Mouse (Mus musculus) heart, embryonic 12.5 days (tissue): ENCODE data around the gene Tmbim6. TPM values are rescaled to one million over a fixed set of nuclear protein-coding genes. Genes with fewer than 3 reads are reported as not detected.
"Not testable (repeated sequence)": the region's sequence is repeated elsewhere in the genome, so short reads cannot be mapped to it uniquely, and the experiment has no call there.

Experiments
- ATAC-seq: fragments of 200-750 bp; cut with Nextera tagmentation; 2 replicates; pipeline ENCODE4 v1.8.0; 2017; ENCODE audit warnings: moderate TSS enrichment, moderate library complexity; ENCODE audit not compliant: insufficient number of reproducible peaks, low FRiP score
- H3K27ac ChIP-seq: fragments of 300-500 bp; sonication (generic); 2 replicates; pipeline ENCODE4 v1.5.1; 2016; ENCODE audit warnings: mild to moderate bottlenecking, moderate library complexity; ENCODE audit not compliant: poor library complexity, severe bottlenecking
- H3K27me3 ChIP-seq: fragments of 300-500 bp; sonication (generic); replicated peaks from 2 replicates; pipeline ENCODE4 v1.6.1; 2016; ENCODE audit warnings: mild to moderate bottlenecking, moderate library complexity
- H3K36me3 ChIP-seq: fragments of 300-500 bp; sonication (generic); 2 replicates; pipeline ENCODE4 v1.6.1; 2016; ENCODE audit warnings: mild to moderate bottlenecking, moderate library complexity
- H3K4me1 ChIP-seq: fragments of 300-500 bp; sonication (generic); replicated peaks from 2 replicates; pipeline ENCODE4 v1.6.1; 2016; ENCODE audit warnings: mild to moderate bottlenecking
- H3K4me2 ChIP-seq: fragments of 300-500 bp; sonication (generic); 2 replicates; pipeline ENCODE4 v1.6.1; 2016; ENCODE audit warnings: mild to moderate bottlenecking, moderate library complexity
- H3K4me3 ChIP-seq: fragments of 300-500 bp; sonication (generic); 2 replicates; pipeline ENCODE4 v1.5.1; 2016; ENCODE audit warnings: mild to moderate bottlenecking
- H3K9ac ChIP-seq: fragments of 300-500 bp; sonication (generic); 2 replicates; pipeline ENCODE4 v1.6.1; 2016; ENCODE audit warnings: mild to moderate bottlenecking, moderate library complexity
- H3K9me3 ChIP-seq: fragments of 300-500 bp; sonication (generic); replicated peaks from 2 replicates; pipeline ENCODE4 v1.6.1; 2016; ENCODE audit warnings: mild to moderate bottlenecking, moderate library complexity
- WGBS: fragments of 180-500 bp; shearing (Covaris S2); methylation state at CpG from one replicate; pipeline ENCODE4 v1.1.7; 2016; 5-methylcytosine and 5-hydroxymethylcytosine counted together
- polyA plus RNA-seq: library from polyadenylated mRNA; unstranded; fragments of >200 nt; fragmentation: Nextera tagmentation; extraction: Ambion mirVana; gene quantifications from 2 replicates; pipeline ENCODE4 v1.2.1, GENCODE M21; 2016

The Tmbim6 gene
- polyA plus RNA-seq, 1 experiment from 2014 or later, result 251 TPM

GRCm38 (mm10) chr15:99433913-99434312 lies 41.2 kb downstream of the Tmbim6 start:
- Histone ChIP-seq H3K27ac (no peak overlapping the region), H3K4me3 (no peak overlapping the region), H3K4me1 (peaks cover 86% of the 10 kb centered on the region), H3K9ac (no peak overlapping the region), H3K9me3 (no peaks in the 10 kb centered on the region), H3K36me3 (peaks cover 43% of the 10 kb centered on the region), H3K27me3 (no peaks in the 10 kb centered on the region), H3K4me2 (no peak overlapping the region)
- 74% methylated on average over 12 of the region's 12 CpGs for WGBS
- ATAC-seq, result no peak

- no peak overlapping the region for H3K9ac ChIP-seq
- H3K27me3 ChIP-seq, result no peaks in the 10 kb centered on the region
- H3K27ac ChIP-seq, result no peak overlapping the region
- H3K4me1 ChIP-seq, result peaks cover 68% of the 10 kb centered on the region
- WGBS, result 76% methylated on average over 8 of the region's 8 CpGs
- no peak overlapping the region for H3K4me3 ChIP-seq
- no peaks in the 10 kb centered on the region for H3K9me3 ChIP-seq
- no peak overlapping the region for H3K4me2 ChIP-seq
- peaks cover 30% of the 10 kb centered on the region for H3K36me3 ChIP-seq
- ATAC-seq, result no peak
Observed at GRCm38 (mm10) chr15:99438966-99439698, 46.5 kb downstream of the Tmbim6 start.

DNA sequence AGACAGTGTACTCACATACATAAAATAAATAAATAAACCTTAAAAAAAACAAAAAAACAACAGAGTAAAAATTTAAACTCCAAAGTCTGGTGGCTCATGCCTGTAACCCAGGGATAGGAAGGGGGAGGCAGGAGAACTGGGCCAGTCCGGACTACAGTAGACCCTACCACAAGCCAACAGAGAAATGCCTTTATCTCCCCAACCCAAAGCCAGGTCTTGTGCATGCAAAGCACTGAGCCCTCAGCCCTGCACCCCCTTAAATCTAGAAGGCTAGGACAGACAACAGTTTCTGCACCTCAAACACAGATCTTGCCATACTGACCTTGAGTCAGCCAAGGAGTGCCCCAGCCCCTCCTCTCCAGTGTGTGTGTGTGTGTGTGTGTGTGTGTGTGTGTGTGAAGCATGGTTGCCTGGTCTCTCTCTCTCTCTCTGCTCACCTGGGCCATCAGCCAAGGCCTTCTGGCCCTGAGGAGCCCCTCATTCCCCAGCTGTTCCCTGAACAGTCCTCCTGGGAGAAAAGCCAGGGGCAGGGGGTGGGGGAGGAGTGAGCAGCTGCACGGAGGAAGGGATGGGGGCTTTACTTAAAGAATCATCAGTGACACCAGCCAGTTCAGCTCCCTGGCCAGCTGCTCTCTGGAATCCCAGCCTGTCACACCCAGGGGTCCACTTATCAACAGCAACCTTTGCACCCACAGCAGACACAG lies 47.6 kb downstream of the Tmbim6 start:
- H3K9me3 ChIP-seq, result no peaks in the 10 kb centered on the region
- H3K4me1 ChIP-seq, result peaks cover 57% of the 10 kb centered on the region
- ATAC-seq, result peak; percentile 58

DNA sequence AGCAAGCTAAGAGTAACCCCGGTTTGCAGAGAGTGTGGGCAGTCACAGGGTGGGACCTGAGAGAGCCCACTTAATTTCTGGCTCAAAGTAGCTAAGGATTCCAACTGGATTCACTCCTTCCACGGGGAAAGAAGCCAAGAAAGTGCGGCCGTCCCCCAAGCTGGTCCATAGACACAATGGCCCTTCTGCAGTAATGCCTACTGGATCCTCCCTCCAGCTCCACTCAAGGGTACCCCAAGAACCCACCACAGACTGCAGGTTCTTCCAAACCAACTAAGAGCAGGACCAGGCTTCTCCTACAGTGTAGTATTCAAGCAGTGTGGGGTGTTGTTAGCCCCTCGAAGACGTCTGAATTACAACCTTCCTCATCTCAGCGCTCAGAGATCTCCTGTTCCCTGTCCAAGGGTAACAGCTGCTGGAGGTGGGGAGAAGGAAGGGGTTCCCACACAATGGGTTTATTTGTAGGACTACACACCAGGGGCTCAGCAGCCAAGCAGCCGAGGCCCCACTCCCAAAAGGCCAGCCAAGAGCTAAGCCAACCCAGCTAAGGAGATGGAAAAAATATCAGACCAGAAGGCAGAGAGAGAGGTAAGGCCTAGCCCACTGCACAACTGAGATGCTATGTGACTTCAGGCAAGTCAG lies 48.3 kb downstream of the Tmbim6 start:
- Histone ChIP-seq H3K4me1 (peaks cover 52% of the 10 kb centered on the region), H3K9ac (peak overlapping the region; percentile 46; the same call in 1 of the 2 replicates), H3K4me3 (no peak overlapping the region), H3K9me3 (no peaks in the 10 kb centered on the region), H3K27ac (peak overlapping the region; percentile 75), H3K27me3 (no peaks in the 10 kb centered on the region), H3K4me2 (peak overlapping the region; percentile 35), H3K36me3 (peaks cover 31% of the 10 kb centered on the region)
- 50% methylated on average over 8 of the region's 8 CpGs for WGBS
- ATAC-seq, result no peak

More for the DNA sequence above, 47.6 kb downstream of the Tmbim6 start:
- peak overlapping the region; percentile 46; the same call in 1 of the 2 replicates for H3K9ac ChIP-seq
- H3K36me3 ChIP-seq, result peaks cover 31% of the 10 kb centered on the region
- peak overlapping the region; percentile 75 for H3K27ac ChIP-seq
- no peak overlapping the region; the same call in 1 of the 2 replicates for H3K4me3 ChIP-seq
- 43% methylated on average over 2 of the region's 2 CpGs for WGBS
- no peaks in the 10 kb centered on the region for H3K27me3 ChIP-seq
- H3K4me2 ChIP-seq, result peak overlapping the region; percentile 35

DNA sequence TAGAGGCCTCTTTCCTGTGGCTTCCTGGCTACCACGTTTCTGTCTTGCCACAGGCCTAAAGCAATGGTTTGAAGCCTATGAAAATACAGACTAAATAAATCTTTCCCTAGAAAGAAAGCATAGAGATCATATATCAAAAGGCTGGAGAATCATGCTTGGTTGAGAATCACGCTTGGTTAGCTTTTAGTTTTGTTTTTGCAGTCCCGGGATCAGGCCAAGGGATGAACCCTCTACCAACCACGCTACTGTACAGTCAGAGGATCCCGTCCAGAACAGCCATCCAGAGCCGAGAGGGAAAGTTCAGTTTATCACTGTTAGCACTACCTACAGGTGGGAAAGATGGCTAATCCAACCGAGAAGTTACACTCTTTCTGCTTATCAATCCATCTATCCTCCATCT lies 49.7 kb downstream of the Tmbim6 start:
- no peak for ATAC-seq

GRCm38 (mm10) chr15:99445567-99445966 lies 52.9 kb downstream of the Tmbim6 start:
- WGBS, result 72% methylated on average over 6 of the region's 6 CpGs
- H3K4me1 ChIP-seq, result peaks cover 44% of the 10 kb centered on the region

More for the DNA sequence above, 49.7 kb downstream of the Tmbim6 start:
- WGBS, result 74% methylated on average over 7 of the region's 7 CpGs
- Histone ChIP-seq H3K4me2 (no peak overlapping the region), H3K27me3 (no peaks in the 10 kb centered on the region), H3K4me1 (peaks cover 38% of the 10 kb centered on the region), H3K4me3 (no peak overlapping the region), H3K27ac (no peak overlapping the region), H3K9me3 (no peaks in the 10 kb centered on the region), H3K36me3 (peaks cover 28% of the 10 kb centered on the region), H3K9ac (no peak overlapping the region)

DNA sequence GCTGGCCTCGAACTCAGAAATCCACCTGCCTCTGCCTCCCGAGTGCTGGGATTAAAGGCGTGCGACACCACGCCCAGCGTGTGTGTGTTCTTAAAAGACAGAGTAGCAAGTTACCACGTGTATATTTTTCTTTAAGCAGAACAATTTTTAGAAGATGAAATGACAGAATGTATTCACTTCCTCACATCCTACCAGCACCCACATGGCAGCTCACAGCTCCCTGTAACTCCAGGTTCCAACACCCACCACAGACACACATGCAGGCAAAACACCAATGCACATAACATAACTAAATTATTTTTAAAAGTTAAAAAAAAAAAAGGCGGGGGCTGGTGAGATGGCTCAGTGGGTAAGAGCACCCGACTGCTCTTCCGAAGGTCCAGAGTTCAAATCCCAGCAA lies 53.5 kb downstream of the Tmbim6 start:
- not testable (repeated sequence) for ATAC-seq, H3K4me3 ChIP-seq, H3K4me2 ChIP-seq, H3K9ac ChIP-seq, H3K9me3 ChIP-seq, H3K27me3 ChIP-seq, H3K27ac ChIP-seq
- H3K4me1 ChIP-seq, result peaks cover 44% of the 10 kb centered on the region
- 88% methylated on average over 10 of the region's 10 CpGs for whole genome bisulfite sequencing
- H3K36me3 ChIP-seq, result peaks cover 17% of the 10 kb centered on the region; the same call in 1 of the 2 replicates

More at GRCm38 (mm10) chr15:99445567-99445966, 52.9 kb downstream of the Tmbim6 start:
- no peak overlapping the region for H3K9ac ChIP-seq
- H3K4me3 ChIP-seq, result no peak overlapping the region
- no peaks in the 10 kb centered on the region for H3K9me3 ChIP-seq
- no peak overlapping the region for H3K4me2 ChIP-seq
- ATAC-seq, result no peak
- H3K27me3 ChIP-seq, result no peaks in the 10 kb centered on the region
- no peak overlapping the region for H3K27ac ChIP-seq
- H3K36me3 ChIP-seq, result peaks cover 16% of the 10 kb centered on the region; the same call in 1 of the 2 replicates

DNA sequence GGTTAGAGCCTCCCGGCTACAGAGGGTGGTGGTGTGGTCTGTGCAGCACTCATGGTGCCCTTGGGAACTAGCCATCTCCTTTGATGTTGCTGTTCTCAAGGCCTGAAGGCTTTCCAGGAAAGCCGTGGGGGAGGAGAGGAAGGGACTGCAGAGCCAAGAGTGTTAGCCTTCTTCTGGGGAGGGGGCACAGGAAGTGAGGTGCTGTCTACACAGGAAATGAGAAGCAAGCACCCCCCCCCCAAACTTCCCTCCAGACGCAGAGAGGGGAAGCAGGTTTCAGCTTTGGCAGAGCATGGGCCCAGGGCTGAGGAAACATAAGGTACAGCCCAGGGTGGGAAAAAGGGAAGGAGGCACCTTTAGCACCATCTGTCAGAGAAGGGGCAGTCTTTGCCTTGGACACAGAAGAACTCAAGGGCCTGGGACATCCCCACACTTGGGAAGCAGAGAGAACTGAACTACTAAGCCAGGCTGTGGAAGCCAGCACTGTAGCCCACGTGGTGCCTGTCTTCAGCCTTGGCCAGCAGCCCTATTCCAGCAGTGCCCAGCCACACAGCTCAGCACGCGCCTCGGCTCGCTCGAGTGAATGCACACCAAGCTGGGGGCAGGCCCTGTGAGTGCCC lies 56.6 kb downstream of the Tmbim6 start:
- Histone ChIP-seq H3K9ac (peak overlapping the region; percentile 19; the same call in 1 of the 2 replicates), H3K4me2 (peak overlapping the region; percentile 41), H3K9me3 (no peaks in the 10 kb centered on the region), H3K4me3 (0 out of 2 replicates have a peak overlapping the region, but pooled peaks have one; percentile 6), H3K27me3 (no peaks in the 10 kb centered on the region), H3K4me1 (peaks cover 63% of the 10 kb centered on the region), H3K36me3 (peaks cover 20% of the 10 kb centered on the region), H3K27ac (peak overlapping the region; percentile 81)
- ATAC-seq, result peak; percentile 69
- 21% methylated on average over 9 of the region's 9 CpGs for WGBS

DNA sequence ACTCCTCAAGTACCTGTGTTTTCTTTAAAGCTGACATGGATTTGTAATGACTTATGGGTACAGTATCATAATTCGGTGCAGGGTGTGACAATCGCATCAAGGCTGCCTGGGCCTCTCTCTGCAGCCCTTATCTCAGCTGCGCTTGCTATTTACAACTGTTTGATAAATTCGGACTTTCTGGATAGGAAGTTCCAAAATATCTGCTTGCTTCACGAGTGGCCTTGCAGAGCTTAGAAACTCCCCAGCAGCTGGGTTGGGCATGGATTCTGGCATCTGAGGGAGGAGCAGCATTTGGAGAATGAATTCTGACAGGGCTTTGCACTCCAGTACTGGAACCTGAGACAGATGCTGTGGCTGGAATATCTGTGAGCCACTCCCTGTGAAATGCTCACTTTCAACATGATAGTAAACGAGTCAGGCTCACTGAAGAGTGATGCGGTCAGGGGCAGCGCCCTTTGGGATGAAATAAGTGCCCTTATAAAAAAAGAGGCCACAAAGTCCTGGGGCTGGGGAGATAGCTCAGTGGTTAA lies 57.1 kb downstream of the Tmbim6 start:
- H3K4me1 ChIP-seq, result peaks cover 65% of the 10 kb centered on the region
- H3K9me3 ChIP-seq, result no peaks in the 10 kb centered on the region
- WGBS, result 25% methylated on average over 8 of the region's 8 CpGs
- peak overlapping the region; percentile 81 for H3K27ac ChIP-seq
- peak overlapping the region; percentile 41 for H3K4me2 ChIP-seq
- H3K9ac ChIP-seq, result peak overlapping the region; percentile 19; the same call in 1 of the 2 replicates
- 0 out of 2 replicates have a peak overlapping the region, but pooled peaks have one; percentile 6 for H3K4me3 ChIP-seq
- H3K36me3 ChIP-seq, result peaks cover 20% of the 10 kb centered on the region
- no peak for ATAC-seq
- H3K27me3 ChIP-seq, result no peaks in the 10 kb centered on the region

GRCm38 (mm10) chr15:99453153-99453900 lies 60.6 kb downstream of the Tmbim6 start:
- no peak overlapping the region for H3K27ac ChIP-seq
- no peaks in the 10 kb centered on the region for H3K27me3 ChIP-seq
- peak overlapping the region; percentile 13; the same call in 1 of the 2 replicates for H3K9ac ChIP-seq
- peaks cover 16% of the 10 kb centered on the region for H3K36me3 ChIP-seq
- no peak for ATAC-seq
- peaks cover 79% of the 10 kb centered on the region for H3K4me1 ChIP-seq
- 67% methylated on average over 11 of the region's 11 CpGs for WGBS
- H3K4me2 ChIP-seq, result no peak overlapping the region
- no peaks in the 10 kb centered on the region for H3K9me3 ChIP-seq
- H3K4me3 ChIP-seq, result no peak overlapping the region
